Mouse (Mus musculus) CD8-positive naive resting alpha-beta T cell, adult 57 days (primary cell): ENCODE results near the gene Gm10320. TPM values are rescaled to one million over a fixed set of nuclear protein-coding genes. Genes with fewer than 3 reads are reported as not detected.

Experiments
- total RNA-seq: library from RNA; stranded (reverse); gene quantifications from one replicate; pipeline ENCODE4 v1.2.4, GENCODE M21; 2023

Gm10320 gene
- not detected for total RNA-seq

DNA sequence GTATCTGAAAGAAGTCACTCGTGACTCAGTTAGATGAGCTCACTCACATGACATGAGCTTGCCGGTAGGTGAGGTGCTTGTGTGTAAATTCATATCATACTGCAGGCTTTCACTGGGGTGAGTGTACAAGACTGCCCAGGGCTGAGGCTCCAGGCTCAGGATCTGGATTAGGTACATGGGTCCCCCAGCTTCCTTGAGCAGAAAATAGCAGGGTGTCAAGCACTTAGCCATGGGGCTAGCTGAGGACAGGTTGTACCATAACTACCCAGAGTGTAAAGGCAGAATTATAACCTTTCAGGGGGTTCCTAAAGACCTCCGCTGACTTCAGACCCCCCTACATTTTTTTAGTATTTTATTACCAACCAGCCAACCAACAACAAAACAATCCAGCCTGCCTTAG, at the start of gene Gm10320:
TSS of gene Gm10320 (minus strand) at position 93 of the 400 bp plus-strand sequence.

Other genes with a start within 250 kb of the Gm10320 start
- 37.3 TPM for gene Utp15, start 229.0 kb downstream of the Gm10320 start, total RNA-seq
- 31.6 TPM for gene Ankra2, start 228.9 kb downstream of the Gm10320 start, total RNA-seq
- not detected for gene Gm21976, start 212.1 kb downstream of the Gm10320 start, total RNA-seq
- 395 TPM for gene Btf3, start 175.0 kb downstream of the Gm10320 start, total RNA-seq
- gene Foxd1, start 137.8 kb downstream of the Gm10320 start, total RNA-seq, result 0.09 TPM
- gene Tmem174, start 145.4 kb upstream of the Gm10320 start, total RNA-seq, result not detected
- not detected for gene Tmem171, start 202.8 kb upstream of the Gm10320 start, total RNA-seq